Mouse (Mus musculus): Measurements from ENCODE around the gene Nhlrc4. TPM values are rescaled to one million over a fixed set of nuclear protein-coding genes. Genes with fewer than 3 reads are reported as not detected.

Gene Nhlrc4
- polyA plus RNA-seq, 1 experiment = not detected

- WGBS = 31% methylated on average over 5 of the region's 5 CpGs
- Histone ChIP-seq H3K27ac (ENCODE audit: insufficient read depth, low read depth, low read length) (no peak overlapping the region), H3K4me1 (ENCODE audit: control insufficient read depth, insufficient read depth, low read length) (peaks cover 19% of the 10 kb centered on the region), H3K4me3 (ENCODE audit: insufficient read depth, low read depth, low read length) (no peak overlapping the region)
- TF ChIP-seq CTCF (IDR thresholded peaks at IDR 0.05; ENCODE audit: insufficient read depth, low read depth, low read length) = no peak
- TF ChIP-seq POLR2A (IDR thresholded peaks at IDR 0.05; ENCODE audit: insufficient read depth, low read depth, low read length) = no peak
Measured at GRCm38 (mm10) chr17:25980854-25981253, 36.1 kb upstream of the Nhlrc4 start.

DNA sequence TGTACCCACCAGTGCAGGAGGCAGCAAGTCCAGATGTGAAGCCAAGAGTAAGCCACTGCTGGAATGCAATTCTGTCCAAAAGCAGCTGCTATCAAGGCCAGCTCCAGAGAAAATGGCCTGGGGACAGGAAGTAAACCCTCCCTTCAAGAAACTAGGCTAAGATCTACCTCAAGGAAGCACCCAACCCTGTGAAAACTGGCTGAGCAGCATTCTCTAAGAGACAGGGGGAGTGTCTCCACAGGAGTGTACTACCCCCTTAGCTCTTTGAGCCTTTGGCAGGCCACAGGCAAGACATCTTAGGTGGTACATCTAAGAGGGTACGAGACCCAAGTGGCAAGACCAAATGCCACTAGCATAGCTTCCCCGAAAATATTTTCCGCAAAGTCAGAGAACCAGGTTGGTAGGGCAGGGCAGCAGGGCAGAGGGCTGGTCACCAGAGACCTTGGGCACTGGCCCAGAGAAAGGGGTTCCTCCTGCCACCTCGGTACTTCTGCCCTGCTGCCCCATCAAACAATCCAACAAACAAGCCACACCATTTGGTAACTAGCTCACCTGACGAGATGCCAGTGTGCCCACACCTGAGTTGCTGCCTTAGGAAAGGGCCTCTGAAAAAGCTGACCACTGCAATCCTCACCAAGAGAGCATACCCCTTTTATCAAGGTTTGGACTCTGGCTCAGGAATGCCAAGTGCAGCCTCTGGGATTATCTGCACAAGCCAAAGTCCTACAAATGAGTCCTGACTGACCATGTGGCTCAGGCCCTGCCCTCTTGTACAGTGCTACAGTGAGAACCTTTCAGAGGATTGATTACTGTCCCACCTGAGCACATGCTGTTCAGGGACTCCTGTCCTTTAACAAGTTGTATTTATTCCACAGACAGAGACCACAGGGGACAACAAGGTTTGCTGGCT is 35.3 kb upstream of the Nhlrc4 start:
- TF ChIP-seq CTCF (IDR thresholded peaks at IDR 0.05; ENCODE audit: insufficient read depth, low read depth, low read length) = no peak
- TF ChIP-seq POLR2A (IDR thresholded peaks at IDR 0.05; ENCODE audit: insufficient read depth, low read depth, low read length) = no peak
- 93% methylated on average over 5 of the region's 5 CpGs for WGBS
- Histone ChIP-seq H3K4me3 (ENCODE audit: insufficient read depth, low read depth, low read length) (no peak overlapping the region), H3K27ac (ENCODE audit: insufficient read depth, low read depth, low read length) (no peak overlapping the region), H3K4me1 (ENCODE audit: control insufficient read depth, insufficient read depth, low read length) (peaks cover 19% of the 10 kb centered on the region)

GRCm38 (mm10) chr17:25970954-25971707 is 26.4 kb upstream of the Nhlrc4 start:
- no peak overlapping the region for H3K27ac ChIP-seq (ENCODE audit: insufficient read depth, low read depth, low read length)
- 79% methylated on average over 4 of the region's 4 CpGs for WGBS

DNA sequence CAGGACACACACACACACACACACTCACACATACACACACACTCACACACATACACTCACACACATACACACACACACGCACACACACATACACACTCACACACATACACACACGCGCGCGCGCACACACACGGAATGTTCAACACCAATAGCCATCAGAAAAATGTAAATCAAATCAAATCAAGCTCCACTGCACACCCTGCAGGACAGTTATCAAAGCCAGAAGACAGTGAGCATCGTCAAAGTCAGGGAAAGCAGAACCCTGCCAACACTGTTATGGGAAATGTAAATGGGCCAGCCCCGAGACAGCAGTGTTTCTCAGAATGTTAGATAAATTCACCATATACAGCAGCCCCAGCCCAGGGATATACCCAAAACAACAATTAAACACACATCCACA is 25.7 kb upstream of the Nhlrc4 start:
- 87% methylated on average over 9 of the region's 9 CpGs for WGBS
- Histone ChIP-seq H3K4me1 (ENCODE audit: control insufficient read depth, insufficient read depth, low read length) (peaks cover 2% of the 10 kb centered on the region; the same call in 1 of the 2 replicates), H3K27ac (ENCODE audit: insufficient read depth, low read depth, low read length) (no peak overlapping the region), H3K4me3 (ENCODE audit: insufficient read depth, low read depth, low read length) (no peak overlapping the region)
- no peak for TF ChIP-seq POLR2A (IDR thresholded peaks at IDR 0.05; ENCODE audit: insufficient read depth, low read depth, low read length)
- TF ChIP-seq CTCF (IDR thresholded peaks at IDR 0.05; ENCODE audit: insufficient read depth, low read depth, low read length) = no peak

More at GRCm38 (mm10) chr17:25970954-25971707, 26.4 kb upstream of the Nhlrc4 start:
- Histone ChIP-seq H3K4me1 (ENCODE audit: control insufficient read depth, insufficient read depth, low read length) (peaks cover 2% of the 10 kb centered on the region; the same call in 1 of the 2 replicates), H3K4me3 (ENCODE audit: insufficient read depth, low read depth, low read length) (no peak overlapping the region)
- no peak for TF ChIP-seq CTCF (IDR thresholded peaks at IDR 0.05; ENCODE audit: insufficient read depth, low read depth, low read length)
- no peak for TF ChIP-seq POLR2A (IDR thresholded peaks at IDR 0.05; ENCODE audit: insufficient read depth, low read depth, low read length)

DNA sequence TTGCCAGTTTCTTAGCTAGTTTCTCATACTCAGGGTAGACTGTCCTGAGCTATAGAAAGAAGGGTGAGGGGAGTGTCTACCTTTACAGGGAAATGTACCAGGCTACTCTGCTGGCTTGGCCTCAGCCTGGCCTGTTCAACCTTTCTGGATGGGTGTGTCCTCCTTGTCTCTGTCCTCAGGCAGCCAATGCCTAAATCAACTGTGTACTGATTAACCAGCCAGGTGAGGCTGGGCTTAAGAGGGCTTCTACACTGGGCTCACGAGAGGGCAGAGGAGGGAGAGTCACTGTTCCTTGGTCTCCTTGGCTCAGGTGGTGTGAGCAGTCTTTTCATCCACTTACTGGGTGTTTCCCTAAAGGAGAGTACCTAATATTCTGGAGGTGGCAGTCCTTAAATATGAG is 23.4 kb upstream of the Nhlrc4 start:
- Histone ChIP-seq H3K27ac (ENCODE audit: insufficient read depth, low read depth, low read length) (no peak overlapping the region), H3K4me1 (ENCODE audit: control insufficient read depth, insufficient read depth, low read length) (peaks cover 2% of the 10 kb centered on the region; the same call in 1 of the 2 replicates), H3K4me3 (ENCODE audit: insufficient read depth, low read depth, low read length) (no peak overlapping the region)
- TF ChIP-seq POLR2A (IDR thresholded peaks at IDR 0.05; ENCODE audit: insufficient read depth, low read depth, low read length) (no peak), CTCF (IDR thresholded peaks at IDR 0.05; ENCODE audit: insufficient read depth, low read depth, low read length) (no peak)
- WGBS = 87% methylated on average over 1 of the region's 1 CpGs

DNA sequence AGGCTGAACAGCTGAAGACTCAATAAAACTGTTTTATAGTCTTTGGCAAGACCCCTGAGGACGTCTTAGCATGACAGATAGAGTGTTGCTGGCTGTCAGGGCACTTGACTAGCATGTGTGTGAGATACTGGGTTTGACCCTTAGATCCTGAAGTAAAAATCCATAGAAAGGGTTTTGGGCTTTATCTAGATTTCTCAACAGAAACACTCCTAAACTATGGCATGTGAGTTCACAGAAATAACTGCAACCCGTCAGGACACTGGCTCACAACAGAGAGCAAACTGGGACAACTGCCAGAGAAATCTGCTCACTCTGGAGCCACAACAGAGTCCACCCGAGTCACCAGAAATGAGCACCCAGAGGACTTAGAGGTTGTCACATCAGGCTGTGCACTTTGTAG is 22.9 kb upstream of the Nhlrc4 start:
- Histone ChIP-seq H3K4me1 (ENCODE audit: control insufficient read depth, insufficient read depth, low read length) (peaks cover 2% of the 10 kb centered on the region; the same call in 1 of the 2 replicates), H3K27ac (ENCODE audit: insufficient read depth, low read depth, low read length) (no peak overlapping the region), H3K4me3 (ENCODE audit: insufficient read depth, low read depth, low read length) (no peak overlapping the region)
- 23% methylated on average over 3 of the region's 3 CpGs for WGBS
- TF ChIP-seq POLR2A (IDR thresholded peaks at IDR 0.05; ENCODE audit: insufficient read depth, low read depth, low read length) (no peak), CTCF (IDR thresholded peaks at IDR 0.05; ENCODE audit: insufficient read depth, low read depth, low read length) (no peak)

DNA sequence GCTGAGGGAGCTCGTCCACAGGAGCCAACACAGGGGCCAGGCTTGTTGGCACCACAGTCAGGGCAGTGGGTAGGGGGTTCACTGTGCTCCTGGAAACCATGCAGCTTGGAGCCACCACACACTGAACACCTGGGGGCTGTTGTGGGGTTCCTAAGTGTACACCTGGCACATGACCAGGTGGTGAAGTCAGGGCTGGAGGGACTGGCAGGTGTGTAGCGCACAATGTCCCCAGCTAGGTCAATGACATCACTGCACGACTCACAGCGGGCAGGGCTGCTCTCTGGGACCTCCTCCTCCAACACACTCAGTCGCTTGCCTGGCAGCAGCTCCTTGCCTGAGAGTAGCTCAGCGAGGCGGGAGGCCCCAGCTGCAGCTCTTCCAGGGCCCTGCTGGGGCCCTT is 19.5 kb upstream of the Nhlrc4 start:
- peaks cover 2% of the 10 kb centered on the region; the same call in 1 of the 2 replicates for H3K4me1 ChIP-seq (ENCODE audit: control insufficient read depth, insufficient read depth, low read length)
- H3K4me3 ChIP-seq (ENCODE audit: insufficient read depth, low read depth, low read length) = no peak overlapping the region
- H3K27ac ChIP-seq (ENCODE audit: insufficient read depth, low read depth, low read length) = no peak overlapping the region
- 64% methylated on average over 7 of the region's 7 CpGs for WGBS
- TF ChIP-seq CTCF (IDR thresholded peaks at IDR 0.05; ENCODE audit: insufficient read depth, low read depth, low read length) = no peak
- no peak for TF ChIP-seq POLR2A (IDR thresholded peaks at IDR 0.05; ENCODE audit: insufficient read depth, low read depth, low read length)

DNA sequence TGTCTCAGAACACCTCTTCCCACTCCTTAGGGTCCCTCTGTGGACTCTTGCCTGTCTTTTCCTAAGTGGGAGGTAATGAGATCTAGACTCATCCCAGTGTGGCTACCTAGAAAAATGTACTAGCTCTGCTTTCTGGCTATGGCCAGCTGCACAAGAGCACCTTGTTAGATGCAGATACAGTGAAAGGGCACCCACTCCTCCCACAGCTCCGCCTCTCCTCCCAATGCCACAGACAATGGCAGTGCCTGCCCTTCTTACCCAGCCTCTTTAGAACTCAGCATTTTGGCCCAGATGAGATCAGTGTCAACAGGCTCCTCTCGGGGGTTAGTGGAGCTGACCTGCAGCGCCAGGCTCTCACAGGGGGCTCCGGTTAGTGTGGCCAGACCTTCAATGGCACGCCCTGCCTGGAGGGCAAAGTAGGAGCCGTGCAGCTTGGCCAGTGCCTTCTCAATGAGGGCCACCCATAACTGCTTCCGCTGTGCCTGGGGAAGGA is 17.7 kb upstream of the Nhlrc4 start:
- no peaks in the 10 kb centered on the region for H3K4me1 ChIP-seq (ENCODE audit: control insufficient read depth, insufficient read depth, low read length)
- H3K27ac ChIP-seq (ENCODE audit: insufficient read depth, low read depth, low read length) = no peak overlapping the region

More for the DNA sequence above, 17.7 kb upstream of the Nhlrc4 start:
- H3K4me3 ChIP-seq (ENCODE audit: insufficient read depth, low read depth, low read length) = no peak overlapping the region
- no peak for TF ChIP-seq POLR2A (IDR thresholded peaks at IDR 0.05; ENCODE audit: insufficient read depth, low read depth, low read length)
- no peak for TF ChIP-seq CTCF (IDR thresholded peaks at IDR 0.05; ENCODE audit: insufficient read depth, low read depth, low read length)
- WGBS = 90% methylated on average over 7 of the region's 7 CpGs

Data from olfactory bulb, adult 2 months (tissue).